Mouse (Mus musculus) spleen, adult 2 months (tissue): ENCODE results near the gene Gm11985. TPM values are rescaled to one million over a fixed set of nuclear protein-coding genes. Genes with fewer than 3 reads are reported as not detected.

Experiments used
- DNase-seq, 2 experiments: peaks; one replicate each; pipeline versions ENCODE4 v3.0.0 to v3.0.0-alpha.2; 2012 to 2021; ENCODE audit warnings: low spot score in 2 of 2, low read depth in 1 of 2
- H3K27ac ChIP-seq: fragments of 200-500 bp; 2 replicates; pipeline ENCODE4 v1.5.1; 2012; ENCODE audit warnings: low read length, inconsistent platforms; ENCODE audit not compliant: insufficient read depth
- H3K27me3 ChIP-seq: fragments of 200-500 bp; 2 replicates; pipeline ENCODE4 v1.6.1; 2012; ENCODE audit warnings: mild to moderate bottlenecking, moderate library complexity, low read length, inconsistent platforms; ENCODE audit not compliant: control insufficient read depth, insufficient read depth
- H3K36me3 ChIP-seq: fragments of 200-500 bp; 2 replicates; pipeline ENCODE4 v1.6.1; 2012; ENCODE audit warnings: mild to moderate bottlenecking, low read length, inconsistent platforms; ENCODE audit not compliant: control insufficient read depth, insufficient read depth
- H3K4me1 ChIP-seq: fragments of 200-500 bp; 2 replicates; pipeline ENCODE4 v1.6.1; 2011; ENCODE audit warnings: inconsistent platforms; ENCODE audit not compliant: control insufficient read depth, insufficient read depth, insufficient read length
- H3K4me3 ChIP-seq: fragments of 200-500 bp; 2 replicates; pipeline ENCODE4 v1.5.1; 2011; ENCODE audit warnings: mild to moderate bottlenecking, inconsistent platforms; ENCODE audit not compliant: insufficient read depth, insufficient read length; ENCODE audit errors: extremely low read depth
- CTCF ChIP-seq: fragments of 200-500 bp; IDR thresholded peaks from 2 replicates; pipeline ENCODE4 v1.5.1; 2011; ENCODE audit warnings: mild to moderate bottlenecking, inconsistent platforms; ENCODE audit not compliant: insufficient read depth, insufficient read length, insufficient replicate concordance; ENCODE audit errors: extremely low read depth
- POLR2A ChIP-seq: fragments of 200-500 bp; IDR thresholded peaks from 2 replicates; pipeline ENCODE4 v1.6.1; 2011; ENCODE audit warnings: low read depth, low read length, inconsistent platforms
- WGBS: fragments of 180-500 bp; shearing (Covaris S2); methylation state at CpG from one replicate; pipeline ENCODE4 v1.1.7; 2018; 5-methylcytosine and 5-hydroxymethylcytosine counted together
- polyA plus RNA-seq: library from polyadenylated mRNA; depleted of rRNA; stranded (reverse); fragments of >200 nt; gene quantifications from 2 replicates; pipeline ENCODE4 v1.2.3, GENCODE M21; 2012

Gene Gm11985
- polyA plus RNA-seq, 1 experiment, result not detected

- Histone ChIP-seq H3K27me3 (no peaks in the 10 kb centered on the region), H3K4me3 (no peak overlapping the region), H3K36me3 (no peaks in the 10 kb centered on the region), H3K27ac (no peak overlapping the region), H3K4me1 (no peaks in the 10 kb centered on the region)
- 8% methylated on average over 4 of the region's 4 CpGs for WGBS
- TF ChIP-seq CTCF, result no peak
- TF ChIP-seq POLR2A, result no peak
- peak; percentile 14 to 18 for DNase-seq
Measured at GRCm38 (mm10) chr11:7145221-7145620, 43.1 kb downstream of the Gm11985 start.

GRCm38 (mm10) chr11:7144369-7144768, 44.0 kb downstream of the Gm11985 start:
- H3K4me1 ChIP-seq, result no peaks in the 10 kb centered on the region
- peak in 1 of 2 experiments; percentile 12 for DNase-seq
- 91% methylated on average over 11 of the region's 11 CpGs for WGBS
- H3K36me3 ChIP-seq, result no peaks in the 10 kb centered on the region
- no peak for TF ChIP-seq POLR2A
- no peak for TF ChIP-seq CTCF
- no peak overlapping the region for H3K27ac ChIP-seq
- H3K4me3 ChIP-seq, result no peak overlapping the region
- no peaks in the 10 kb centered on the region for H3K27me3 ChIP-seq

- DNase-seq, result no peak
- 71% methylated on average over 3 of the region's 3 CpGs for WGBS
- no peaks in the 10 kb centered on the region for H3K4me1 ChIP-seq
Measured at GRCm38 (mm10) chr11:7142725-7143124, 45.6 kb downstream of the Gm11985 start.

DNA sequence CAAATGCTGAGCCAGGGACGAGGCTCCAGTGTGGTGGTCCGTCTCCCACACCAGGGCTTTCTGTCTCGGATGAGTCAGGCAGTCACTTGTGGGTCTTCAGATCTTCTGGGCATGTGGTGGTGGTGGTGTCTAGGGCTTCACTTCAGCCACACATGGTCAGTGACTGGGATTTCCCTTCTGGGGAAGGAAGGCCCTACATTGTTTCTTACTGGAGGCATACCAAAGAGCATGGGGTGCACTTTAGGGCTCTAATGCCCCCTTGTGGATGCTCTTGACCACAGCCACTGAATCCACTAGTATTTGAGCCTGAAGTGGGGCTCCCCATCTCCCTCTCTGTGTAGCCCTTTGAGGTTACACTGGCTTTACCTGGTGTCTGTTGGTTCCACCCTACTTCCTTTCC, 47.9 kb downstream of the Gm11985 start:
- TF ChIP-seq POLR2A, result no peak
- no peak for TF ChIP-seq CTCF
- H3K4me1 ChIP-seq, result no peaks in the 10 kb centered on the region
- 84% methylated on average over 3 of the region's 3 CpGs for WGBS
- no peak overlapping the region for H3K27ac ChIP-seq
- DNase-seq, result no peak
- H3K36me3 ChIP-seq, result no peaks in the 10 kb centered on the region
- H3K27me3 ChIP-seq, result no peaks in the 10 kb centered on the region
- no peak overlapping the region for H3K4me3 ChIP-seq

More at GRCm38 (mm10) chr11:7142725-7143124, 45.6 kb downstream of the Gm11985 start:
- Histone ChIP-seq H3K4me3 (no peak overlapping the region), H3K27ac (no peak overlapping the region), H3K36me3 (no peaks in the 10 kb centered on the region), H3K27me3 (no peaks in the 10 kb centered on the region)
- TF ChIP-seq CTCF, result no peak
- TF ChIP-seq POLR2A, result no peak

DNA sequence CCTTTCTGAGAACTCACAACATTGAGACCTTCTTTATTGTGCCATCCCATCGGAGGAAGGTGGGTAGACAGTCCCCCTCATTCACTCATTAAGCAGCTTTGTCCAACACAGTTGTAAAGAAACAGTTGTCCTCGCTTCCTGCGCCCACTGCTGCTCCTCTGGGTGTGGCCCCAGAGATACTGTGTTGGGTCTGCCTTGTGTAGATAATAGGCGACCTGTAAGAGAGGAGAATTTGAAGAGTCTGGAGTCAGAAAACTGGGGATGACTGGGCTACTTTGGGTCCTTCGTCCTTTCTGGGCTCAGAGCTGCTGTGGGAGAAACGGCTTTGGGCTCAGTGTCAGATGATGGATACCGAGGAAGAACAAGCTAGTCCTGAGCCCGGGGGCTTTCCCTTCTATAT, 50.0 kb downstream of the Gm11985 start:
- Histone ChIP-seq H3K27ac (no peak overlapping the region), H3K27me3 (no peaks in the 10 kb centered on the region), H3K4me1 (no peaks in the 10 kb centered on the region), H3K4me3 (no peak overlapping the region), H3K36me3 (no peaks in the 10 kb centered on the region)
- DNase-seq, result no peak
- whole genome bisulfite sequencing, result 86% methylated on average over 8 of the region's 8 CpGs
- TF ChIP-seq POLR2A (no peak), CTCF (no peak)

- Histone ChIP-seq H3K4me3 (no peak overlapping the region), H3K4me1 (no peaks in the 10 kb centered on the region), H3K36me3 (no peaks in the 10 kb centered on the region), H3K27me3 (no peaks in the 10 kb centered on the region), H3K27ac (no peak overlapping the region)
- TF ChIP-seq CTCF, result no peak
- no peak for DNase-seq
- WGBS, result 92% methylated on average over 5 of the region's 5 CpGs
Measured at GRCm38 (mm10) chr11:7136246-7136855, 52.0 kb downstream of the Gm11985 start.

- Histone ChIP-seq H3K4me3 (no peak overlapping the region), H3K36me3 (no peaks in the 10 kb centered on the region), H3K4me1 (no peaks in the 10 kb centered on the region), H3K27ac (no peak overlapping the region), H3K27me3 (no peaks in the 10 kb centered on the region)
- TF ChIP-seq CTCF (no peak), POLR2A (no peak)
- DNase-seq, result no peak
- WGBS, result 83% methylated on average over 9 of the region's 9 CpGs
Measured at GRCm38 (mm10) chr11:7135763-7136162, 52.6 kb downstream of the Gm11985 start.
